Mouse (Mus musculus) limb, embryonic 12.5 days (tissue): ENCODE measurements around the gene Slc51b. TPM values are rescaled to one million over a fixed set of nuclear protein-coding genes. Genes with fewer than 3 reads are reported as not detected.
A peak's percentile ranks its signal among the peaks of the same experiment; 100 is the strongest.

Source experiments
- ATAC-seq: fragments of 200-750 bp; cut with Nextera tagmentation; 2 replicates; pipeline ENCODE4 v1.8.0; 2017; ENCODE audit warnings: low read depth, moderate TSS enrichment; ENCODE audit not compliant: insufficient number of reproducible peaks, insufficient read depth, low FRiP score, low TSS enrichment
- H3K27ac ChIP-seq: fragments of 300-500 bp; sonication (generic); 2 replicates; pipeline ENCODE4 v1.5.1; 2016; ENCODE audit warnings: mild to moderate bottlenecking, moderate library complexity
- H3K27me3 ChIP-seq: fragments of 300-500 bp; sonication (generic); 2 replicates; pipeline ENCODE4 v1.6.1; 2016; ENCODE audit warnings: mild to moderate bottlenecking, moderate library complexity
- H3K36me3 ChIP-seq: fragments of 300-500 bp; sonication (generic); 2 replicates; pipeline ENCODE4 v1.6.1; 2016; ENCODE audit warnings: mild to moderate bottlenecking, moderate library complexity
- H3K4me1 ChIP-seq: fragments of 300-500 bp; sonication (generic); replicated peaks from 2 replicates; pipeline ENCODE4 v1.6.1; 2016
- H3K4me2 ChIP-seq: fragments of 300-500 bp; sonication (generic); 2 replicates; pipeline ENCODE4 v1.6.1; 2016; ENCODE audit warnings: mild to moderate bottlenecking, moderate library complexity
- H3K4me3 ChIP-seq: fragments of 300-500 bp; sonication (generic); replicated peaks from 2 replicates; pipeline ENCODE4 v1.5.1; 2016; ENCODE audit warnings: mild to moderate bottlenecking
- H3K9ac ChIP-seq: fragments of 300-500 bp; sonication (generic); replicated peaks from 2 replicates; pipeline ENCODE4 v1.6.1; 2016; ENCODE audit warnings: mild to moderate bottlenecking, moderate library complexity
- H3K9me3 ChIP-seq: fragments of 300-500 bp; sonication (generic); 2 replicates; pipeline ENCODE4 v1.6.1; 2016; ENCODE audit warnings: mild to moderate bottlenecking, moderate library complexity
- WGBS: fragments of 180-500 bp; shearing (Covaris S2); methylation state at CpG from one replicate; pipeline ENCODE4 v1.1.7; 2016; 5-methylcytosine and 5-hydroxymethylcytosine counted together
- polyA plus RNA-seq: library from polyadenylated mRNA; unstranded; fragments of >200 nt; fragmentation: Nextera tagmentation; extraction: Ambion mirVana; gene quantifications from 2 replicates; pipeline ENCODE4 v1.2.1, GENCODE M21; 2016

The Slc51b gene
- polyA plus RNA-seq, 1 experiment from 2014 or later: not detected

GRCm38 (mm10) chr9:65390752-65391612, 31.8 kb downstream of the Slc51b start:
- Histone ChIP-seq H3K27me3 (peaks cover 54% of the 10 kb centered on the region), H3K4me3 (peak overlapping the region; percentile 47), H3K4me2 (peak overlapping the region; percentile 70), H3K9ac (peak overlapping the region; percentile 64), H3K9me3 (no peaks in the 10 kb centered on the region), H3K27ac (no peak overlapping the region), H3K36me3 (no peaks in the 10 kb centered on the region), H3K4me1 (0 out of 2 replicates have a peak, but pooled peaks cover 13% of the 10 kb centered on the region)
- ATAC-seq: peak; percentile 26; the same call in 1 of the 2 replicates
- WGBS: 17% methylated on average over 90 of the region's 96 CpGs

DNA sequence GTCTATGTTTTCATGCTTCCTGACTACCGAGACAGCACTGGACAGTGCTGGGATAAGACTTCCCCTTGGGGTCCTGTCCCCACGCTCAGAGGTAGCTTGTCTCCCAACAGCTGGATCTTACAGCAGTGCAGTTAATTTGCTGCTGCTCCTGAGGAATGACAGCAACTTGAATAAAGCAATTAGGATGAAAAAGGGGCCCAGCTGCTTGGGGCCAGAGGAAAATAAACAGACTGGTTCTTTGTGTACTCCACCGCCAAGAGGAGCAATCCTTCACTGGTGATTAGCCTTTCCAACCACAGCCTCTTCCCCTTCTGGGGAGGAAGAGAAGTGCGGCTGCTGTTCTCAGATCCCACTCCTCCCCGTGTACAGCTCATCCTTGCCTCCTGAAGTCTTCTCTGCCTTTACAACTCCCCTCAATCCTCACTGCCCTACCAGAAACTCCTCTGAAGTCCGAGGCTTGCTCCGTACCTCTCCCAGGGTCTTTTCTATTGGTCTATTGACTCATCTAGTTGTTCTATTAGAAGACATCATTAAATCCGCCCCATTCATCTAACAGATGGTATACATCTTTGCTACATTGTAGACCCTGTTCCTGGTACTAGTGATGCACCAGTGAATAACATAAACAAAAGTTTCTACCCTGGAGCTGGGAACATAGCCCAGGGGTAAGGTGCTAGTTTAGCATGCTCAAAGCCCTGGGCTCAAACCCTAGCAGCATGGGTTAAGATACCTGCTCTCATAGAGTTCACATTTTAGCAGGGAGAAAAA, 36.2 kb downstream of the Slc51b start:
- Histone ChIP-seq H3K9me3 (no peaks in the 10 kb centered on the region), H3K27ac (no peak overlapping the region), H3K9ac (no peak overlapping the region), H3K4me2 (no peak overlapping the region), H3K4me1 (peaks cover 12% of the 10 kb centered on the region; the same call in 1 of the 2 replicates), H3K27me3 (peaks cover 32% of the 10 kb centered on the region), H3K4me3 (no peak overlapping the region), H3K36me3 (no peaks in the 10 kb centered on the region)
- ATAC-seq: no peak
- WGBS: 18% methylated on average over 8 of the region's 8 CpGs

DNA sequence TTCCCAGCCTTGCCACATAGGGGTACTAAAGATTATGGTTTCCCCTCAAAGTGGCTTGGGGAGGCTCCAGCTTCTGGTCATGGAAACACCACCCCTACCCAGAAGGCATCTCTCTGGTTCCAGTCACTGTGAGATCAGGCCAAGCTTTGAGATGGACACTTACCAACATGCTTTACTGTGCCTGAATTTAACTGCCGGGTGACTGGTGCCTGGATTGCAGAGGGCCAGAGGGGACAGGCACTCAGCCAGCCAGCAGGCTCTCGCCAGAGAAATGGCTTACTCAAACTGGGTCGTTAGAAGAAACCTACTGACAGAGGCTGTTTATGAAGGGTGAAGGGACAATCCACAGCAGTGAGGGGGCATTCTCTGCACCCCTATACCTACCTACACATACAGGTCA, 38.5 kb downstream of the Slc51b start:
- Histone ChIP-seq H3K9me3 (no peaks in the 10 kb centered on the region), H3K27ac (no peak overlapping the region), H3K4me3 (no peak overlapping the region), H3K4me2 (no peak overlapping the region), H3K36me3 (no peaks in the 10 kb centered on the region), H3K9ac (no peak overlapping the region), H3K4me1 (peaks cover 7% of the 10 kb centered on the region; the same call in 1 of the 2 replicates), H3K27me3 (peaks cover 9% of the 10 kb centered on the region)
- 31% methylated on average over 3 of the region's 3 CpGs for WGBS
- no peak for ATAC-seq

GRCm38 (mm10) chr9:65382751-65383097, 40.0 kb downstream of the Slc51b start:
- Histone ChIP-seq H3K4me2 (no peak overlapping the region), H3K4me3 (no peak overlapping the region), H3K27ac (no peak overlapping the region), H3K27me3 (no peaks in the 10 kb centered on the region), H3K9ac (no peak overlapping the region), H3K4me1 (peaks cover 7% of the 10 kb centered on the region; the same call in 1 of the 2 replicates), H3K9me3 (no peaks in the 10 kb centered on the region), H3K36me3 (peaks cover 2% of the 10 kb centered on the region; the same call in 1 of the 2 replicates)
- 53% methylated on average over 3 of the region's 3 CpGs for WGBS
- no peak for ATAC-seq

GRCm38 (mm10) chr9:65382031-65382750, 40.6 kb downstream of the Slc51b start:
- H3K4me1 ChIP-seq: peaks cover 7% of the 10 kb centered on the region; the same call in 1 of the 2 replicates
- H3K27ac ChIP-seq: no peak overlapping the region
- H3K27me3 ChIP-seq: no peaks in the 10 kb centered on the region
- peaks cover 7% of the 10 kb centered on the region; the same call in 1 of the 2 replicates for H3K36me3 ChIP-seq
- WGBS: 72% methylated on average over 6 of the region's 6 CpGs
- no peak overlapping the region for H3K9ac ChIP-seq
- no peak overlapping the region for H3K4me2 ChIP-seq
- no peak for ATAC-seq
- no peaks in the 10 kb centered on the region for H3K9me3 ChIP-seq
- no peak overlapping the region for H3K4me3 ChIP-seq

DNA sequence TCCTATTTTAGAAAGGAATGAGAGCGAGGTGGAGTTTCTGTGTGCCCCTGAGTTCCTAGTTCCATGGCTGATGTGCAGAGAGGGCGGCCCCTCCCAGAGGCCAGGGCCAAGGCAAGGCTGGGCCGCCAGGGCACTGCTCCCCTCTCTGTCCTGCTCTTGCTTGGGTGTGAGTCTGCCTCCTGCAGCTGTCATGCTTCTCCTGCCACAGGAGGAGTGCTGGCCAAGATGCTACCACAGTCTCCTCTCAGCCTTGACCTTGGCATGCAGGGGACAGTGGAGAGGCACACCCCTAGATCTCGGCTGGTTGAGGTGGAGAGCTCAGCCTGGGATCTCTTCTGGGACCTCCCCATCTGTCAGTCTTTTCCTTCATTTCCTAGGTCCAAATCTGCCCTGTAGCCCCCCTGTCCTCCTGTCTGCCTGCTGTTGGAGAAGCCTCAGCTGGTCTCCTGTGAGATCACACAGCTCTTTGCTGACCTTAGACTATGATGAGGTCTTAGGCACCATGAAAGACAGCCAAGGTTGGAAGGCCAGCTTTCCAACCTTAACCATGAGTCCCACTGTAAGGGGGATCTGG, 41.7 kb downstream of the Slc51b start:
- no peak overlapping the region for H3K9ac ChIP-seq
- no peak for ATAC-seq
- H3K4me2 ChIP-seq: no peak overlapping the region
- no peaks in the 10 kb centered on the region for H3K9me3 ChIP-seq
- 78% methylated on average over 4 of the region's 4 CpGs for WGBS
- no peak overlapping the region for H3K27ac ChIP-seq
- no peaks in the 10 kb centered on the region for H3K27me3 ChIP-seq
- H3K36me3 ChIP-seq: peaks cover 14% of the 10 kb centered on the region; the same call in 1 of the 2 replicates
- peaks cover 3% of the 10 kb centered on the region; the same call in 1 of the 2 replicates for H3K4me1 ChIP-seq
- no peak overlapping the region for H3K4me3 ChIP-seq

DNA sequence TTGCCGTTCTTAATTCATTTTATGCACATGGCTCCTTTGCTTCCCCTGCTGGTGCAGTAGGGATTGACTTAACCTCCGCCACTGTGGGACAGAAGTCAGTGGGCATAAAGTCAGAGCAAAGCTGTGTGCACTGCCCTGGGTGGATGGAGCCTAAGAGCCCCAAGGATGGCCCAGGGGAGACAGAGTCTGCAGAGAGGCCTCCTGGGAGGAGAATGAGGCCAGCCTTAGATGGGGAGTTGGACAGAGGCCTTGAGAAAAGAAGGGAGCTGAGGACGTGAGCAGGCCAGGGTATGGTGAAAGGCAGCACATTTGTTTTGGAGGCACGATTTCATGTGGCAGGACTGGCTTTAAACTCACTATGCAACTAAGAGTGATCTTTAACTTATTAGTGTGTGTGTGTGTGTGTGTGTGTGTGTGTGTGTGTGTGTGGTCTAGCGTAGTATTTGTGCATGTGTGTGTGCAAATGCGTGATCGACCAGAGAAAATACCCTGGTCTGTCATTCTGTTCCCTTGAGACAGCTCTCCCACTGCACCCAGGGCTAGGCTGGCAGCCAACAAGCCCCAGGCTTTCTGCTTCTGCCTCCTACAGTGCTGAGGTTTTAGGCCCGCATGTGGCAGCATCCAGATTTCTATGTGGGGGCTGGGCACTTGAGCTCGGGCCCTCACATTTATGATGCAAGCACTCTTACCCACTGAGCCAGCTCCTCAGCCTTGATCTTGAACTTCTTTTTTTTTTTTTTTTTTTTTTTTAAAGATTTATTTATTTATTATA, 47.4 kb downstream of the Slc51b start:
- H3K9ac ChIP-seq: 0 out of 2 replicates have a peak overlapping the region, but pooled peaks have one; percentile 3
- no peaks in the 10 kb centered on the region for H3K9me3 ChIP-seq
- ATAC-seq: no peak; the same call in 1 of the 2 replicates
- H3K4me1 ChIP-seq: no peaks in the 10 kb centered on the region; the same call in 1 of the 2 replicates
- no peaks in the 10 kb centered on the region for H3K27me3 ChIP-seq
- H3K4me3 ChIP-seq: no peak overlapping the region
- 0 out of 2 replicates have a peak overlapping the region, but pooled peaks have one; percentile 29 for H3K27ac ChIP-seq
- no peak overlapping the region for H3K4me2 ChIP-seq
- H3K36me3 ChIP-seq: peaks cover 21% of the 10 kb centered on the region
- 77% methylated on average over 9 of the region's 9 CpGs for WGBS

DNA sequence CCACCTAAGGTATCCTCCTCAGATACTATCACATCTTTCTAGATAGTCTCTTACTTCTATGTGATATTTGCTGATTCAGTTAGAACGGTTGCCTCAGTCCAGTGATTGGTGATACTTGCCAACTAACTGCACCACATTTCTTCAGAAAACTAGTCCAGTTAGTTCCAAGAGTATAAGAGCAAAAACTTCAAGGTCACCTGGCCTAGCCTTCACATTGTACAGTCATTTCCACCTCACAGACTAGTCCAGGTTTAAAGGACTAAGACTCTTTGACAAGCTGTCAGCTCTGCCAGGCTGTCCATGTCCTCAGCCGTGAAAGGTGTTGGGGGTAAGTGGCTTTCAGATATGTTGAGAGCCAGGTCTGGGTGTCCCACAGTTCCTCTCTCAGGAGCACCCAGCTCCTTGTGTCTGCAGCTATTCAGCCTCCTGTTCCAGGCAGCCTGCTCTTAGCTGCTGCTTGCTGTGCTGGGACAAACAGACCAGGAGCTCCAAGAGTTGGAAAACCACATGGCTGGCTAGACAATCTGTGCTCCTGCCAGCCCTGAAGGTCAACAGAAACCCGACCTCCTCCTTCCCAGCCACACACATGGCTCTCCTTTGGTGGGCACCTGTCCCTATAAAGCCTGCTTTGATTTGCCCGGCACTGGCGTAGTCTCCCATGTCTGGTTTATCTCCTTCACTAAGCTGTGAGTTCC, 48.1 kb downstream of the Slc51b start:
- no peaks in the 10 kb centered on the region for H3K9me3 ChIP-seq
- H3K4me2 ChIP-seq: no peak overlapping the region
- H3K4me3 ChIP-seq: no peak overlapping the region
- ATAC-seq: no peak
- no peaks in the 10 kb centered on the region for H3K27me3 ChIP-seq
- 54% methylated on average over 5 of the region's 5 CpGs for WGBS
- H3K36me3 ChIP-seq: peaks cover 21% of the 10 kb centered on the region
- no peaks in the 10 kb centered on the region; the same call in 1 of the 2 replicates for H3K4me1 ChIP-seq
- H3K27ac ChIP-seq: 0 out of 2 replicates have a peak overlapping the region, but pooled peaks have one; percentile 29
- H3K9ac ChIP-seq: no peak overlapping the region

- no peaks in the 10 kb centered on the region for H3K27me3 ChIP-seq
- peaks cover 16% of the 10 kb centered on the region for H3K36me3 ChIP-seq
- WGBS: 72% methylated on average over 4 of the region's 4 CpGs
- H3K9me3 ChIP-seq: no peaks in the 10 kb centered on the region
- H3K4me3 ChIP-seq: no peak overlapping the region
- H3K4me2 ChIP-seq: no peak overlapping the region
- no peak overlapping the region for H3K27ac ChIP-seq
- no peak overlapping the region for H3K9ac ChIP-seq
- H3K4me1 ChIP-seq: no peaks in the 10 kb centered on the region; the same call in 1 of the 2 replicates
- no peak for ATAC-seq
Observed at GRCm38 (mm10) chr9:65372449-65372848, 50.3 kb downstream of the Slc51b start.
